Mouse (Mus musculus) cortical plate, adult 2 months (tissue): ENCODE measurements around the gene Tcea2. TPM values are rescaled to one million over a fixed set of nuclear protein-coding genes. Genes with fewer than 3 reads are reported as not detected.

Experiments
- H3K27ac ChIP-seq: fragments of 200-500 bp; 2 replicates; pipeline ENCODE4 v1.5.1; 2012; ENCODE audit warnings: low read length, control low read depth, inconsistent platforms; ENCODE audit not compliant: insufficient read depth
- H3K4me1 ChIP-seq: fragments of 200-500 bp; 2 replicates; pipeline ENCODE4 v1.6.1; 2011; ENCODE audit warnings: low read length; ENCODE audit not compliant: control insufficient read depth, insufficient read depth
- H3K4me3 ChIP-seq: fragments of 200-500 bp; 2 replicates; pipeline ENCODE4 v1.5.1; 2011; ENCODE audit warnings: mild to moderate bottlenecking, low read length, control low read depth; ENCODE audit not compliant: insufficient read depth
- CTCF ChIP-seq: fragments of 200-500 bp; IDR thresholded peaks from 2 replicates; pipeline ENCODE4 v1.5.1; 2011; ENCODE audit warnings: mild to moderate bottlenecking, control low read depth, low read length; ENCODE audit not compliant: insufficient read depth; ENCODE audit errors: extremely low read depth
- POLR2A ChIP-seq: fragments of 200-500 bp; IDR thresholded peaks from 2 replicates; pipeline ENCODE4 v1.6.1; 2011; ENCODE audit warnings: mild to moderate bottlenecking, low read length, control low read depth; ENCODE audit not compliant: insufficient read depth; ENCODE audit errors: extremely low read depth
- polyA plus RNA-seq: library from polyadenylated mRNA; depleted of rRNA; stranded (reverse); fragments of >200 nt; gene quantifications from 2 replicates; pipeline ENCODE4 v1.2.3, GENCODE M21; 2012; rRNA removed

The Tcea2 gene
- polyA plus RNA-seq, 1 experiment, result 195 TPM

DNA sequence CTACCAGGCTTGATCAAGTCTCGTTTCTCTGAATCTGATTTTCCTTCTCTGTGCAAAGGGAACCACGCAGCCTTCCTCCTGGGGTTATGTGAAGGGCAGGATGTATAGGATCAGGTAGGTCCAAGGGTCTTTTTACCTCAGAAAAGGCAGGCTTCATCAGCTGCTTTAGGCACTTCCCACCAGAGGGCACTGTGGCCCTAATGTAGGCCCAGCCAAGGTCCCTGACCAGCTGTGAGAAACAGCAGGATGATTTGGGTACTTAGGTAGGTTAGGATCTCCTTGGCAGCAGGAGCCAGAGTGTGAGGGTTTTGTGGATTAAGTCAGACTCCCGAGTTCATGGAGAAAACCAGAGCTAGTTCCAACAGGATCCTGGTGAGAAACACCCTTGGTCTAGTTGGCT, 42.1 kb downstream of the Tcea2 start:
- Histone ChIP-seq H3K27ac (no peak overlapping the region), H3K4me3 (no peak overlapping the region), H3K4me1 (peaks cover 3% of the 10 kb centered on the region)
- peak; percentile 76 for TF ChIP-seq CTCF
- no peak for TF ChIP-seq POLR2A

DNA sequence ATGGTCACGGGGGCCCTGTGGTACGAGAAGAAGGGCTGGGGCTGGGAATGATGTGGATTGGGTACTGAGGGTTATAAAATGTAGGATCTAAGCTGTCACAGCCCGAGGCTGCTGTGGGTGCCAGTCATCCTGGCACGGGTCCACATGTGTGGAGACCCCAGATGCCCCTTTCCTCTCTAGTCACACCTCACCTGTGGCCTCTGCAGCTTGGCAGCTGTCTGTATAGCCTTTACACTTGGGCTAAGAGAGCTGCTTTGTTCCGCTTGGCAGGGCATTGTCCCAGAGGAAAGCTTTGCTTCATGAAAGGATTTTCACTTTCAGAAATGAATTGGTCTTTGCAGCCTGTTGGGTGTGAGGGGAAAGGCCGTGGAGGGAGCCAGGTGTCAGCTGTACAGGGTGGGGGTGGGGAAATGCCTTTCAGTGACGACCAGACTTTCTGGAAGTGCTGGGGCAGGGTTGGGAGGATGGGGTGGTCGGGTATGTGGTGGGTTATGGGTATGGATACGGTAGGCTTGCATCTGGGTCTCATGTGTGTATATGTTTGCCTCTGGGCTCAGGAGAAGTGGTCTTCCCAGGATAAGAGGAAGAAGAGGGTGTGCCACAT, 47.7 kb downstream of the Tcea2 start:
- no peak overlapping the region for H3K27ac ChIP-seq
- peaks cover 3% of the 10 kb centered on the region for H3K4me1 ChIP-seq
- no peak overlapping the region for H3K4me3 ChIP-seq
- TF ChIP-seq CTCF (no peak), POLR2A (no peak)

DNA sequence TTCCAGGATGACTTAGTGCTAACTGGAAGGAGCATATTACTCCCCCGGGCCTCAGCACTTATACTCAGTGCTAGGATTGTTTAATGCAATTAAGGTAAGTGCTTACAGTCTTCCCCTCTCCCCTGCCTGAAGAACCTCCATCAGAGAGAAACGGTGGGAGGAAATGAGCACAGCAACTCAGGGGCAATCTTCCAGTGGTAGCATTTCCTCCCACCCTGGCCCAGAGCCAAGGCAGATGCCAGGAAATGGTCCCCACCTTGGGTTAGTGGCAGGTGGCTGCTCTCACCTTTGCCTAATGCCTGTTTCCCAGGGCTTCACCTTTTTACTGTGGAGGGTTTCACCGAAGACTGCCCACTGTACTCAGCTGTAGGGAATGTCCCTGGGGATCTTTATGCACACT, 49.9 kb downstream of the Tcea2 start:
- H3K4me3 ChIP-seq, result no peak overlapping the region
- H3K4me1 ChIP-seq, result no peaks in the 10 kb centered on the region
- TF ChIP-seq POLR2A, result no peak
- no peak for TF ChIP-seq CTCF
- no peak overlapping the region for H3K27ac ChIP-seq

Other genes starting within 250 kb of the Tcea2 start
- gene Zbtb46, start 220.9 kb upstream of the Tcea2 start, polyA plus RNA-seq, result 7.5 TPM in 2 replicates
- not detected in 2 replicates for gene Abhd16b, start 187.1 kb upstream of the Tcea2 start, polyA plus RNA-seq
- 112 and 120 TPM in 2 replicates for gene Tpd52l2, start 183.2 kb upstream of the Tcea2 start, polyA plus RNA-seq
- 167 and 177 TPM in 2 replicates for gene Dnajc5, start 159.8 kb upstream of the Tcea2 start, polyA plus RNA-seq
- gene Uckl1, start 95.4 kb upstream of the Tcea2 start, polyA plus RNA-seq, result 120 and 138 TPM in 2 replicates
- 34.7 and 35.6 TPM in 2 replicates for gene Prpf6, start 88.4 kb upstream of the Tcea2 start, polyA plus RNA-seq
- gene Zfp512b, start 87.5 kb upstream of the Tcea2 start, polyA plus RNA-seq, result 64.1 and 76.1 TPM in 2 replicates
- gene Samd10, start 81.1 kb upstream of the Tcea2 start, polyA plus RNA-seq, result 38.6 and 40.9 TPM in 2 replicates
- gene Gm29797, start 23.3 kb upstream of the Tcea2 start, polyA plus RNA-seq, result 0.21 TPM in 1 of 2 replicates, not detected in the other
- 16.8 and 21.8 TPM in 2 replicates for gene Sox18, start 8.7 kb upstream of the Tcea2 start, polyA plus RNA-seq
- gene Rgs19, start 13.7 kb downstream of the Tcea2 start, polyA plus RNA-seq, result 55.4 and 57.0 TPM in 2 replicates
- gene Lkaaear1, start 18.1 kb downstream of the Tcea2 start, polyA plus RNA-seq, result not detected in 2 replicates
- 34.7 and 40.2 TPM in 2 replicates for gene Oprl1, start 34.7 kb downstream of the Tcea2 start, polyA plus RNA-seq
- gene Myt1, start 83.0 kb downstream of the Tcea2 start, polyA plus RNA-seq, result 7.0 and 11.8 TPM in 2 replicates
- gene Pcmtd2, start 157.5 kb downstream of the Tcea2 start, polyA plus RNA-seq, result 71.9 and 78.3 TPM in 2 replicates
- 25.3 and 26.5 TPM in 2 replicates for gene Polr3k, start 184.0 kb downstream of the Tcea2 start, polyA plus RNA-seq